Mouse (Mus musculus): ENCODE data around the gene Olfr823.
A peak's percentile ranks its signal among the peaks of the same experiment; 100 is the strongest.
"Not testable (repeated sequence)": the region's sequence is repeated elsewhere in the genome, so short reads cannot be mapped to it uniquely, and the experiment has no call there.

The Olfr823 gene

DNA sequence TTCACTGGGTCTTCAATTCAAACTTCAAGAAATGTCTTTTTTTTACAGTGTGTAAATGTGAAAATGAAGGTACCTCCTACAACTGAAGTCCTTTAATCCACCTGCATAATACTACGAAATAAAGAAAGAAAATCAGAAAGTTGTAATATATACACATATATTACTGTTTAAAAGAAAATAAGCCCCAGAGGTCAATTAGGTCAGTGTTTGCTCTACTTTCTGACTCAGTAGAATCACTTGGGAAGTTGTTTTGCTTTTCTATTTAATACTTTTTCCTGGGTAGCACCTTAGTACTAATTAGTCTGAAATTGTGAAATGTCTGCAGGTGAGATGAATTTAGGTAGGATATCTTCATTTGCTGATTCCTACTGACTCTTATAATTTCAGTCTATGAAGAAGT is at the start of gene Olfr823:
Olfr823 (minus strand) TSS at position 101 of the 400 bp plus-strand sequence.
- DNase-seq (ENCODE audit: low read depth): not testable (repeated sequence)

GRCm38 (mm10) chr10:130144121-130144520 is 28.9 kb upstream of the Olfr823 start:
- DNase-seq (ENCODE audit: low read depth): no peak

DNA sequence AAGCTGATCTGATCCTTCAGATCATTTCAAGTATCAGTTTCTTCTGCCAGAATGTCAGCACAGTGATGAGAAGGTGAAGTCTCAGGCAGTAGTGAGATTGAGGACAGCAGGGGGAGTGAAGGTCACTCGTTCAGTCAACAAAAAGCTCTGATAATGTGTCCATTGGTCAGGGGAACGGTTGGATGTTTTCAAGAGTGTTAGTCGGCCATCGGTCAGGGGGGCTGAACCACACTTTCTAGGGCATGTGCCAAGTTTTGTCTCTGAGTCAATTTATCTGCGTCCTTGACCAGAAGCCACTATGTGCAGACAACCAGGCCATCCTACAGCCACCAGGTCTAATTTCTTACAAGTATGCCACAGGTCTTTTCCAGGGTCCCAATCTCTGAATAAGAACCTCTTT is 27.3 kb upstream of the Olfr823 start:
- DNase-seq (ENCODE audit: low read depth): not testable (repeated sequence)

DNA sequence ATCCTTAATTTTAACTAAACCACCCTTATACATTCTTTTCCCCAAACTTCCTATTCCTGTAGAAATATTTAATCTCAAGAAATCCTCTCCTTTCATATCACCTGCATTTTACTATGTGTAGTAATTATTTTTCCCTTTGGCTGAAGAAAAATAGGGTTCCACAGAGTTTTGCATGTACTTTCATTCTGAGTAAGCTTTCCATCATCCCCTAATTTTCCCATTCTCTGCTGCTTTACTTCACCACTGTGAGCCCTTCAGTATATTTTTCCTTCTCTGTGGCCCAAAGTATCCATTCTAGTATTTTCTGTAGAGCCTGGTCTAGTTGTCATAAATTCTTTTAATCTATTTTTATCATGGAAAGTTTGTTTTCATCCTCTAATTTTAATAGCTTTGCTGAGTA is 19.6 kb upstream of the Olfr823 start:
- DNase-seq (ENCODE audit: low read depth): no peak

GRCm38 (mm10) chr10:130129900-130130299 is 14.7 kb upstream of the Olfr823 start, which contains the start of gene Olfr824:
Gene Olfr824 (minus strand): TSS chr10:130130000.
- DNase-seq (ENCODE audit: low read depth): not testable (repeated sequence)

- not testable (repeated sequence) for DNase-seq (ENCODE audit: low read depth)
Observed at GRCm38 (mm10) chr10:130116045-130116444, 862 bp upstream of the Olfr823 start.

DNA sequence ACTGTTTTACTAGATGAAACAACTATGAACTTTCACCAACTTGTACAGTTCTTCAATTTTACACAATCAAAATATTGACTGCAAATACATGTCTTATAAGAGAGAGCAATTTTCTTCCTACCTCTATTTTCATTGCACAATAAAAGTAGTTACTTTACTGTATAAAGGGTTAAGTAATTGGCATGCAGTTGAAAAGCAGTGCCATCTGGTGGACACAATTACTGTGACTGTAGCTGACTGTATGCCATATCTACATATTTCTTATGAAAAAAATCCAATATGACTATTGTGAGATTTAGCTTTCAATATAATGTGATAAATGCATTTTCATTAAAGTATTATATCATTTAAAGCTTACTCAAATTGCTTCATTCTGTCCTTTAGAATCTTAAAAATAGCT is 19.1 kb downstream of the Olfr823 start:
- DNase-seq (ENCODE audit: low read depth): no peak

- DNase-seq (ENCODE audit: low read depth): peak; percentile 2
Observed at GRCm38 (mm10) chr10:130092838-130093440, 22.2 kb downstream of the Olfr823 start.

DNA sequence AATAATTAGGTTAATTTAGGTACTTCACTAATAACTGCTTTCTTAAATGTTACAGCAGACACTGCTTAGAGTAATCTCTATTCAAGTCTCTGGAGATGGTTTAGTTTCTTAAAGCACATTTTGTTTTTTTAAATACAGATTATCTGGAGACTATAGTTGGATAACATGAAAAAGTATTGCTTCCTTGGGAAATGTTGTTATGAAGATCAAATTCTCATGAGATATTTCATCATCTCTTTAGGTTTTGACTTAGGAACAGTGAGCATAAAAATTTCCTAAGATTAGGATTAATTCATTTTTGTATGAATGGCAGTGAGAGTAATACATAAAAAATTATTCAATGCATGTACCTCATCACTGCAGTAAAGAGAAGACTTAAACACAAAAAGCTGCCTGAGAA is 44.3 kb downstream of the Olfr823 start, which contains the start of gene Olfr822:
Olfr822 (plus strand) TSS at position 301 of the 400 bp plus-strand sequence.
- no peak for DNase-seq (ENCODE audit: low read depth)
